Mouse (Mus musculus) thymus, postnatal 25 days (tissue): ENCODE measurements at regions not wholly inside any gene's neighbourhood (a gene's known extent, or its start where the extent isn't known, plus 50 kb on each side); places are given as distances from the start of the nearest gene placed in this dataset.
"Not testable (repeated sequence)": the region's sequence is repeated elsewhere in the genome, so short reads cannot be mapped to it uniquely, and the experiment has no call there.

Experiments used
- DNase-seq: peaks from one replicate; pipeline ENCODE4 v3.0.0; 2022

GRCm38 (mm10) chr16:29746245-29746644 lies 167.1 kb downstream of the Opa1 start:
- no peak for DNase-seq

- DNase-seq: no peak
These were observed 170.0 kb downstream of the Opa1 start for GRCm38 (mm10) chr16:29749167-29749566.

DNA sequence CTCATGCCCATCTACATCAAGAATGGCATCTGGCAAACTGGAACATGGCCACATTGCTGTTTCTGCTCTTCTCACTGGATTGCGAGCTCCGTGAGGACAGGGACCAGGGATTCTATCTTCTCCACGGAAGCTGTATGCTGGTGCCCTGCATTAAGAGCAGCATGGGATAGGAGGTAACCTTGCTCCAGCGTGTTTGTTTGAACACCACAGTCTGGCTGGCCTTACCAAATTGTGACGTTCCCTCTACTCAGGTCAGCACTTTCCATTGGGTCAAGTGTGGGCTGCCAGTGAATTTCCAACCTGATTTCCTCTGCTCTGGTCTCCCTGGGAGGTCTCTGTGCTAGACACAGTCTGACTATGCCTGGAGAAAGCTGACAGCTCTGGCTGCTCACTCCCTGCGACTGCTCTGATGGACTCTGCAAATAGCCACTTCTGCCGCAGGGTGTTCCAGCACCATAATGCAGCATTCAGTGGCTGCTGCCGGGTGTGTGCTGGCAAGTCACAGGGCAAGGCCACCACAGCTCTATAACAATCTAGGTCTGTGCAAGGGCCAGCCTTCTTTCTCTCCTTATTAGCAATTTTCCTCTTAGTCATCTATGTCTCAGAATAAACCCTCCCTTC lies 175.6 kb downstream of the Opa1 start:
- DNase-seq: no peak

- DNase-seq: no peak
These were observed 179.1 kb downstream of the Opa1 start for GRCm38 (mm10) chr16:29758246-29758645.

- DNase-seq: no peak
These were observed 180.3 kb downstream of the Opa1 start for GRCm38 (mm10) chr16:29759416-29759815.

DNA sequence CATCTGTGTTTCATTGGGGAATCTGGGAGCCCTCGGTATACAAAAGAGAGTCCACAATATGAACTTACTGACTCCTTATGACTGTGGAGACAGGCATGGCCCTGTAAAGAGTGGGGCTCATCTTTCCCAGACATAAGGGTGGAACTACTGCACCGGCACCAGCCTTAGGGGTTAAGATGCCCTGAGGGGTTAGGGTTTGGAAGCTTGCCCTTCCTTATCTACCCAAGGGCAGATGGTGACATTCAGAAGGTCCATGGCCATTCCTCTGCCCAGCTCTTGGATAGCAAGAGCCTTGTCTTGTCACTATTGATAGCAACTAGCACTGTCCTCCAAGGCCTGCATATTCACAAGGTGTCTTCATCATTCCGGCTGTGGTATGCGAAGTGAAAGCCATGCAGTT lies 181.5 kb downstream of the Opa1 start:
- DNase-seq: no peak

GRCm38 (mm10) chr16:29761779-29762277 lies 182.7 kb downstream of the Opa1 start:
- DNase-seq: no peak

- no peak for DNase-seq
These were observed 185.2 kb downstream of the Opa1 start for GRCm38 (mm10) chr16:29764376-29764775.

GRCm38 (mm10) chr16:29765801-29766200 lies 186.7 kb downstream of the Opa1 start:
- DNase-seq: not testable (repeated sequence)

DNA sequence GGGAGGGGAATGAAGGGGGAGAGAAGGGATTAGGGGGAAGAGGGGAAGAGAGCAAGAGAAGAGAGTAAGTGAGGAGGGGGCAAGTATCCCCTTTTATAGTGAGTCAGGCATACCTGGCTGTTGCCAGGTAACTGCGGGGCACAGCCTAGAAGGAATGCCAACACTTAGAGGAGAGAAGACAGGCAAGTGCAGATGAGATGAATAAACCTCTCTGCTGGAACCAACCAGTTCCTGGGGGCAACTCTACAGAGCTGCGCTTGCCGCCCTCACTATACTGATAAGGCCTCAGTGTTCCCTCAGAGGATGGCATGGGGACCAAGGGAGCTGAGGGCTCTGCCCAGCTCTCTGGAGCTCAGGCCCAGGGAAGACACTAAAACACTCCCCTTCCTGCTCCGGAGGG lies 192.2 kb downstream of the Opa1 start:
- DNase-seq: no peak

DNA sequence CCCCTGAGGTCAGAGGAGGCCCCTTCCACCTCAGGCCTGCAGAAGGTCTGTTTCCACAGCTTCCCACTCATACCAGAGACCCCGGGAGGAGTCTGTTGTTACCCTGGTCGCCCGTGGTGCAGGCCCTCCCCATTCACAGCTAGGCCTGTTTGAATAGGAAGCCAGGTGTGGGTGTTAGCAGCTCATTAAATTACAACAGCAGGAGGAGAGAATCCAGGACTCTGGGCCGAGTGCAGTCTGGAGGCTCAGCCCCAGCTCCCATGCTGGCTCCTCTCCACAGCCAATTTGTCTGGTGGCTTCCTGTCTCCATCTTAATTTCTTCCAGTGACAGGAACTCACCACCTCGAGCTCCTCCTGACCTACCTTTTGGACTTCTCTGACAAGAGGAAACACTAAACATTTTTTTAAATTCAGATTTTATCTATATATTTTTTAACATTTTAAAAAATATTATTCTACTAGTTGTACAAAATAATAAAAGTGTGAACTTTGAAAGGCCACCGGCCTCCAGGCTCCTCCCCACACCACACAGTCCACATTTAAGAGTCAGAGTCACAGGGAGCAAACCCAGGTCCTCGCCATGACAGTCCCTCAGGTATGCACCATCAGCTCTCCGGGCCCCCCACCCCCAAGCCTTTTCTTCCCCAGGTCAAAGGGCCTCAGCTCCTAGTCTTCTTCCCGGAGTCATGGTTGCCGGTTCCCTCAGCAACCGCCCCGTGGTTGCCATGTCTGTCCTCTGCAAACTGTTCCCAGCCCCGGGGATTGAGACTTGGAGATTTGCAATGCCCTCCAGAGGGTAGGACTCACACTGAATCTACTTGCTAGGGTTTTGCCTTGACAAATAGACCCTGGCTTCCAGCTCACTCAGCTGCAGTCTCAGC lies 192.8 kb downstream of the Opa1 start:
- DNase-seq: no peak

DNA sequence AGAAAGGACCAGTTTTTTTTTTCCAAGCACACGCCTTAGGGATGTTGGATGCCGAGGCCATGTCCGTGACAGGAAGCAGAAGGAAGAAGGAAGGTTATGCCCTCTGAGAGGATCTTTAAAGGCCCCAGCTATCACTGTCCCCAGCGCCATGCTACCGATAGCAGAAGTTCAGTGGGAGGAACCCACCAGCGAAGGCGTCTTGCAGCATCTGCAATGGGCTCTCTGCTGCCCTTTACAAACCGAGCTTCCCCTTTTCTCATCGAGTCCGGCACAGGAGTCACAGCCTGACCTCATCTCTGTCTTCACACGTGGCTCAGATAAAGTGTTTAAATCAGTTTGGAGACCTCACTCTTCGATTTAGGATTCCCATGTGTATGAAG lies 193.5 kb downstream of the Opa1 start:
- DNase-seq: no peak

DNA sequence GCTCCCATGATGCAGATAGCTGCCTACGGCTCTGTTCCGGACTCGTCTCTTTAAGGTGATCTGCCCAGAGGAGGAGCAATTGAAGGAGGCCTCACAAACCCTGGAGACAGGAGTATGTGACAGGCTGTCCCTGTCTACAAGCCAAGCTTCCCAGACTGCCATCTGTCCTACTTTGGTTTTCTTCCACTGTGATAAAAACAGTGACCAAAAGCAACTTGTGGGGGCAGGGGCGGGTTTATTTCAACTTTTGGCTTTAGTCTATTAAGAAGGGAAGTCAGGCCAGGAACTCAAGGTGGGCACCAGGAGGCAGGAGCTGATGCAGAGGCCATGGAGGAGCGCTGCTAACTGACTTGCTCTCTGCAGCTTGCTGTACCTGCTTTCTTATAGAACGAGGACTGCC lies 193.9 kb downstream of the Opa1 start:
- no peak for DNase-seq

GRCm38 (mm10) chr16:29774949-29775348 lies 195.8 kb downstream of the Opa1 start:
- no peak for DNase-seq

DNA sequence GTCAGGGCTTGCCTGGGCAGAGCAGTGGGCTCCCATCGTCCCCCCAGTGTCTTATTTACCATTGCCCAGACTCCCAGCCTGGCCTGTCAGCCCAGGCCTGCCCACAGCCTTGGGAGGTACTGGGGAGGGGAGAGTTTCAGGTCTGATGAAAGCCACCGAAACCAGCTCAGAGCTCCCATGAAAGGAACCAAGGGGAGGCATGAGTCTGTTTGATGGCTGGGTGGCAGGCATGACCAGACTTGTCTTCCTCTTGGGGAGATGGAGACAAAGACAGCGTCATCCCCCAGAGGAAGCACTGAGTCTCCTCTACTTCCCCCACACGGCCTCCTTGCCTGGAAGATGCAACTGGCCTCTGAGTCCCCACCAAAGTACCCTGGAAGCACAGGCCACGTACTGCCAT lies 196.7 kb downstream of the Opa1 start:
- no peak for DNase-seq

- peak; percentile 20 for DNase-seq
These were observed 203.3 kb downstream of the Opa1 start for GRCm38 (mm10) chr16:29782441-29782840.

DNA sequence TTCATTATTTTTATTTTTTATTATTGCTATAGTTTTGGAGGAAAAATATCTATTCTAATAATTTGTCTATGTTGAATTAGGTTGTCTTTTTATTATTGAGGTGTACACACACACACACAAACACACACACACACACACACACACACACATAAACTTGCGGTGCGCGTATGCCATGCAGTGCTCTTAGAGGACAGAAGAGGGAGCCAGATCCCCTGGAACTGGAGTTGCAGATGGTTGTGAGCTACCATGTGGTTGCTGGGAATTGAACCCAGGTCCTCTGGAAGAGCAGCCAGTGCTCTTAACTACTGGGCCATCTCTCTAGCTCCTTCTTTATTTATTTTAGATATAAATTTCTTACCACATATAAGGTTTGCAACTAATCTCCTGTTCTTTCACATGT lies 206.0 kb downstream of the Opa1 start:
- DNase-seq: no peak

DNA sequence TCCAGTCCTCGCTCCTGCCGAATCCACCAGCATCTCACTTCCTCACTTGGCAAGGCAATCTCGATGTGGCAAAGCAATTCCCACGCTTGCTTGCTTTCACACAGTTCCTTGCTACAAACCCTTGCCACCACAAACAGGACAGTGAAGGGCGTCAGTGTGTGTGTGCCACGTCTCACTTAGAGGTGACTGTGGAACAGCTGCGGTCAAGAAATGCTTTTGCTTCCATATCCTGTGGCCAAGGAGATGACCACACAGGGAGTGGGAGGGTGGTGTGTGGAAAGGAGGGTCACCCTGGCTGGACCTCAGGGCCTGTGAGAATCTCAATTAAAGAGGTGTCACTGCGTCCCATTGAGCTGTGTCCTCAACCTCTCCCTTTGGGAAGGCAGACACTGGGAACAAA lies 207.4 kb downstream of the Opa1 start:
- no peak for DNase-seq

GRCm38 (mm10) chr16:29787633-29788511 lies 208.7 kb downstream of the Opa1 start:
- DNase-seq: no peak

GRCm38 (mm10) chr16:29790064-29790463 lies 210.9 kb downstream of the Opa1 start:
- no peak for DNase-seq

DNA sequence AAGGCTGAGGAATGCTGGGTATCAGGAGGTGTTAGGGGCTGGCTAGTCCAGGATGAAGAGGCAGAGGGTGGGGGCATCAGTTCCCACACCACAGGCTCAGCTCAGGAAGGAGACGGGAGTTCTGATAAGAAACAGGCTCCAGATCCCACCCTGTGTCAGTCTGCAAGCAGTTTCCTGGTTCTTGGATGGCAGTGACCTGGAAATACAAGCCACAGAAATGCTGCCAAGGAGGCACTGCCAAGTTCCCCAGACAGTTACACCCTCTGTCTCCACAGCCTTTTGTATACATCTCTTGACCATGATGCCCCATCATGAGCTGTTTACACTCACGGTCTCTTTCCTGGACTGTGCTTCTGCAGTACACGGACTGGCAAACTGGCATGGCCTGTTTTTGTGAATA lies 220.1 kb downstream of the Opa1 start:
- no peak for DNase-seq

- DNase-seq: no peak
These were observed 220.8 kb downstream of the Opa1 start for GRCm38 (mm10) chr16:29799893-29800292.

GRCm38 (mm10) chr16:29800457-29800856 lies 221.3 kb downstream of the Opa1 start:
- DNase-seq: no peak
